In genomic region chr5:65006011-65006491, GRCm38 (mm10) we compare ENCODE assay signal across 14 mouse cellular contexts. TPM values are rescaled to one million over a fixed set of nuclear protein-coding genes. Genes with fewer than 3 reads are reported as not detected.
DNase-seq lines count a peak whose midpoint lies in the region; ATAC-seq and TF ChIP-seq lines count a peak whose summit lies in the region.
"Had no signal": no experiment of that assay in that cellular context is flagged by ENCODE, and none has a peak within 500 bp of the region (broad histone marks: within the 10 kb centered on the region; RNA-seq: fewer than 3 reads in every experiment).

No protein-coding gene starts in this region.

- WGBS in embryonic facial prominence, embryonic 11.5 days, result 27% methylated on average over 4 of the region's 4 CpGs
- WGBS in embryonic facial prominence, embryonic 10.5 days, result 45% methylated on average over 4 of the region's 4 CpGs
- 27% methylated on average over 4 of the region's 4 CpGs for WGBS in spleen, adult 2 months

- no peaks in the 10 kb centered on the region for H3K36me3 ChIP-seq in embryonic facial prominence, embryonic 11.5 days (replicated peaks; ENCODE audit: control insufficient read depth, insufficient read depth, low read depth, low read length)
- H3K36me3 ChIP-seq in embryonic facial prominence, embryonic 10.5 days (replicated peaks), result peaks cover 20% of the 10 kb centered on the region
- H3K36me3 ChIP-seq in spleen, adult 2 months (ENCODE audit: control insufficient read depth, insufficient read depth, low read length), result no peaks in the 10 kb centered on the region; the same call in 1 of the 2 replicates
- H3K36me3 ChIP-seq: hindbrain, embryonic 15.5 days; neural tube, embryonic 12.5 days had no signal

- no peak overlapping the region for H3K27ac ChIP-seq in embryonic facial prominence, embryonic 11.5 days (replicated peaks; ENCODE audit: low read depth, low read length)
- no peak overlapping the region; the same call in 1 of the 2 replicates for H3K27ac ChIP-seq in embryonic facial prominence, embryonic 10.5 days (replicated peaks)
- 0 out of 2 replicates have a peak overlapping the region, but pooled peaks have one; percentile 5 for H3K27ac ChIP-seq in spleen, adult 2 months (ENCODE audit: insufficient read depth, low read length)
- H3K27ac ChIP-seq: hindbrain, embryonic 15.5 days; neural tube, embryonic 12.5 days had no signal

- 0 out of 2 replicates have a peak, but pooled peaks have one; percentile 14 for ATAC-seq in embryonic facial prominence, embryonic 11.5 days (replicated peaks; ENCODE audit: insufficient number of reproducible peaks, low FRiP score, low TSS enrichment, low read depth)

- no peak overlapping the region for H3K4me2 ChIP-seq in embryonic facial prominence, embryonic 11.5 days (ENCODE audit: low read depth, low read length)
- H3K4me2 ChIP-seq: hindbrain, embryonic 15.5 days; neural tube, embryonic 12.5 days had no signal

- TF ChIP-seq CTCF in spleen, adult 2 months (IDR thresholded peaks at IDR 0.05; ENCODE audit: extremely low read depth, insufficient read depth, insufficient read length, insufficient replicate concordance), result no peak

- no peak overlapping the region for H3K4me3 ChIP-seq in embryonic facial prominence, embryonic 11.5 days (ENCODE audit: low read depth, low read length)
- H3K4me3 ChIP-seq in embryonic facial prominence, embryonic 10.5 days, result no peak overlapping the region
- no peak overlapping the region for H3K4me3 ChIP-seq in spleen, adult 2 months (ENCODE audit: extremely low read depth, insufficient read depth, insufficient read length)
- H3K4me3 ChIP-seq: hindbrain, embryonic 15.5 days; neural tube, embryonic 12.5 days had no signal

- DNase-seq in embryonic facial prominence, embryonic 11.5 days (ENCODE audit: low spot score), result peak; percentile 9
- no peak for DNase-seq in embryonic facial prominence, embryonic 10.5 days (ENCODE audit: low spot score)
- no peak for DNase-seq in spleen, adult 2 months (ENCODE audit: low read depth in 1 of 2, low spot score in 2 of 2)
- DNase-seq in spleen, adult 18-20 months, result no peak
- DNase-seq in mesoderm, embryonic 11.5 days (ENCODE audit: low read depth, low spot score), result peak; percentile 51
- DNase-seq in thymus, postnatal 25 days, result peak; percentile 46
- DNase-seq in frontal cortex, postnatal 14 days (ENCODE audit: low spot score in 2 of 2), result no peak
- DNase-seq in right cerebral cortex, postnatal 36 days (ENCODE audit: low spot score in 2 of 2), result no peak
- DNase-seq: cerebellum, postnatal 10 days; gastrocnemius, postnatal 10 days; layer of hippocampus, postnatal 36 days; lung, adult 2 months had no signal

- H3K4me1 ChIP-seq in embryonic facial prominence, embryonic 11.5 days (ENCODE audit: control insufficient read depth, insufficient read depth, low read length), result no peaks in the 10 kb centered on the region
- H3K4me1 ChIP-seq in embryonic facial prominence, embryonic 10.5 days, result peaks cover 21% of the 10 kb centered on the region
- peaks cover 18% of the 10 kb centered on the region for H3K4me1 ChIP-seq in spleen, adult 2 months (ENCODE audit: control insufficient read depth, insufficient read depth, insufficient read length)

- no peaks in the 10 kb centered on the region for H3K27me3 ChIP-seq in embryonic facial prominence, embryonic 11.5 days (ENCODE audit: control insufficient read depth, insufficient read depth, low read length)
- no peaks in the 10 kb centered on the region for H3K27me3 ChIP-seq in embryonic facial prominence, embryonic 10.5 days (replicated peaks; ENCODE audit: low read depth, poor library complexity, severe bottlenecking)
- H3K27me3 ChIP-seq in spleen, adult 2 months (ENCODE audit: control insufficient read depth, insufficient read depth, low read length), result no peaks in the 10 kb centered on the region
- H3K27me3 ChIP-seq: hindbrain, embryonic 15.5 days; neural tube, embryonic 12.5 days had no signal

- H3K9ac ChIP-seq in embryonic facial prominence, embryonic 11.5 days (replicated peaks; ENCODE audit: low read length), result no peak overlapping the region
- H3K9ac ChIP-seq: hindbrain, embryonic 15.5 days; neural tube, embryonic 12.5 days had no signal

- H3K9me3 ChIP-seq in embryonic facial prominence, embryonic 11.5 days (replicated peaks; ENCODE audit: control insufficient read depth, low read length), result no peaks in the 10 kb centered on the region
- H3K9me3 ChIP-seq in embryonic facial prominence, embryonic 10.5 days, result peaks cover 6% of the 10 kb centered on the region; the same call in 1 of the 2 replicates
- H3K9me3 ChIP-seq: hindbrain, embryonic 15.5 days; neural tube, embryonic 12.5 days had no signal

- TF ChIP-seq POLR2A in spleen, adult 2 months (IDR thresholded peaks at IDR 0.05; ENCODE audit: low read depth, low read length), result no peak

RNA-seq across cellular contexts. Expression of gene Fam114a1, which starts 36.2 kb away (rescaled TPM):
- 16.1 and 18.8 TPM in 2 replicates for polyA plus RNA-seq in embryonic facial prominence, embryonic 11.5 days (2014; fragmentation: Nextera tagmentation; extraction: Ambion mirVana)
- 14.5 and 15.0 TPM in 2 replicates for polyA plus RNA-seq in embryonic facial prominence, embryonic 10.5 days (2016; fragmentation: Nextera tagmentation; extraction: Ambion mirVana)
- 5.5 and 6.1 TPM in 2 replicates for polyA plus RNA-seq in spleen, adult 2 months (2012; rRNA removed)

RNA-seq across cellular contexts. Expression of gene Tlr6, which starts 46.2 kb away (rescaled TPM):
- polyA plus RNA-seq in embryonic facial prominence, embryonic 11.5 days (2014; fragmentation: Nextera tagmentation; extraction: Ambion mirVana), result 0.31 and 0.50 TPM in 2 replicates
- 0.19 and 0.30 TPM in 2 replicates for polyA plus RNA-seq in embryonic facial prominence, embryonic 10.5 days (2016; fragmentation: Nextera tagmentation; extraction: Ambion mirVana)
- 2.4 and 3.4 TPM in 2 replicates for polyA plus RNA-seq in spleen, adult 2 months (2012; rRNA removed)

Comparison
In these comparisons a context has a peak if more than half of its experiments do, and no peak if none do; other contexts are left out.
1. DNase-seq: peak in embryonic facial prominence, embryonic 11.5 days (single experiment), mesoderm, embryonic 11.5 days (single experiment) and thymus, postnatal 25 days (single experiment); none in embryonic facial prominence, embryonic 10.5 days (single experiment), spleen, adult 2 months (0 of 2), spleen, adult 18-20 months (0 of 2), frontal cortex, postnatal 14 days (0 of 2) and right cerebral cortex, postnatal 36 days (0 of 2).